Mouse (Mus musculus) heart, adult 2 months (tissue): Measurements from ENCODE around the gene Tgtp2.

Experiments used
- CTCF ChIP-seq: fragments of 200-600 bp; IDR thresholded peaks from 2 replicates; pipeline ENCODE4 v1.8.1; 2022; ENCODE audit warnings: antibody characterized with exemption, mild to moderate bottlenecking, moderate library complexity
- POLR2A ChIP-seq: fragments of 200-500 bp; IDR thresholded peaks from 2 replicates; pipeline ENCODE4 v1.6.1; 2011; ENCODE audit warnings: mild to moderate bottlenecking, low read depth, low read length, control low read depth; ENCODE audit not compliant: insufficient read depth

GRCm38 (mm10) chr11:49107650-49108537, 43.9 kb upstream of the Tgtp2 start:
- TF ChIP-seq POLR2A = no peak
- TF ChIP-seq CTCF = no peak
